Mouse (Mus musculus): ENCODE data around the gene Tram2.

Tram2 gene

GRCm38 (mm10) chr1:21068491-21068890 lies 10.5 kb downstream of the Tram2 start:
- DNase-seq (ENCODE audit: extremely low spot score) = no peak

- no peak for DNase-seq (ENCODE audit: extremely low spot score)
Observed at GRCm38 (mm10) chr1:21067536-21068221, 11.3 kb downstream of the Tram2 start.

- DNase-seq (ENCODE audit: extremely low spot score) = no peak
Observed at GRCm38 (mm10) chr1:21064153-21064552, 14.9 kb downstream of the Tram2 start.

- no peak for DNase-seq (ENCODE audit: extremely low spot score)
Observed at GRCm38 (mm10) chr1:21059385-21060109, 19.5 kb downstream of the Tram2 start.

- DNase-seq (ENCODE audit: extremely low spot score) = no peak
Observed at GRCm38 (mm10) chr1:21053009-21053408, 26.0 kb downstream of the Tram2 start.

GRCm38 (mm10) chr1:21052608-21053007 lies 26.4 kb downstream of the Tram2 start:
- DNase-seq (ENCODE audit: extremely low spot score) = no peak

GRCm38 (mm10) chr1:21052132-21052545 lies 26.9 kb downstream of the Tram2 start:
- DNase-seq (ENCODE audit: extremely low spot score) = no peak

- no peak for DNase-seq (ENCODE audit: extremely low spot score)
Observed at GRCm38 (mm10) chr1:21049005-21049404, 30.0 kb downstream of the Tram2 start.

- DNase-seq (ENCODE audit: extremely low spot score) = no peak
Observed at GRCm38 (mm10) chr1:21048402-21048801, 30.6 kb downstream of the Tram2 start.

GRCm38 (mm10) chr1:21042461-21042860 lies 36.6 kb downstream of the Tram2 start:
- no peak for DNase-seq (ENCODE audit: extremely low spot score)

- no peak for DNase-seq (ENCODE audit: extremely low spot score)
Observed at GRCm38 (mm10) chr1:21040610-21041326, 38.3 kb downstream of the Tram2 start.

GRCm38 (mm10) chr1:21040173-21040572 lies 38.9 kb downstream of the Tram2 start:
- DNase-seq (ENCODE audit: extremely low spot score) = no peak

GRCm38 (mm10) chr1:21039564-21039963 lies 39.5 kb downstream of the Tram2 start:
- DNase-seq (ENCODE audit: extremely low spot score) = no peak

- no peak for DNase-seq (ENCODE audit: extremely low spot score)
Observed at GRCm38 (mm10) chr1:21037881-21038601, 41.0 kb downstream of the Tram2 start.

GRCm38 (mm10) chr1:21035878-21036277 lies 43.2 kb downstream of the Tram2 start:
- no peak for DNase-seq (ENCODE audit: extremely low spot score)

GRCm38 (mm10) chr1:21033792-21034119 lies 45.3 kb downstream of the Tram2 start:
- DNase-seq (ENCODE audit: extremely low spot score) = no peak

- DNase-seq (ENCODE audit: extremely low spot score) = no peak
Observed at GRCm38 (mm10) chr1:21033065-21033791, 45.8 kb downstream of the Tram2 start.

- DNase-seq (ENCODE audit: extremely low spot score) = no peak
Observed at GRCm38 (mm10) chr1:21031650-21032049, 47.4 kb downstream of the Tram2 start.

GRCm38 (mm10) chr1:21029000-21029399 lies 50.0 kb downstream of the Tram2 start:
- no peak for DNase-seq (ENCODE audit: extremely low spot score)

GRCm38 (mm10) chr1:21026534-21026933 lies 52.5 kb downstream of the Tram2 start:
- no peak for DNase-seq (ENCODE audit: extremely low spot score)

GRCm38 (mm10) chr1:21025203-21025602 lies 53.8 kb downstream of the Tram2 start:
- no peak for DNase-seq (ENCODE audit: extremely low spot score)

Measured in embryo, embryonic 9.5 days (tissue).